Mouse (Mus musculus): Measurements from ENCODE around the gene Macrod2. TPM values are rescaled to one million over a fixed set of nuclear protein-coding genes. Genes with fewer than 3 reads are reported as not detected.

Macrod2 gene
- polyA plus RNA-seq, 1 experiment from 2014 or later, result 49.2 TPM

DNA sequence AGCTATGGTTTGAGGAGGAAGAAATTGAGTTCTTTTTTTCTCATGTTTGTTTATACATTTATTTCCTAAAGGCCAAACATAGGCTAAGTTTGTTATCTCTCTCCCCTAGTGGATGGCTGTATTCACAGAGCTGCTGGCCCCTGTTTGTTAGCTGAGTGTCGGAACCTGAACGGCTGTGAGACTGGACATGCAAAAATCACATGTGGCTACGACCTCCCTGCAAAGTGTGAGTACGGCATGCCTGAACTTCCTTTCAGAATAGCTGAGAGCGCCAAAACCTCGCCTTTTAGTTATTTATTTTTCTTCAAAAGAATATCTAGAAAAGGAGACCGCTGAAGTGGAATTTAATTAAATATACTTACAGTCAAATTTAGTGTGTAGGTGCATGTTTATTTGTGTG, 628.8 kb downstream of the Macrod2 start:
- ATAC-seq (peak; percentile 56; the same call in 1 of the 2 replicates), DNase-seq (ENCODE audit: low spot score) (peak; percentile 35)
- Histone ChIP-seq H3K9ac (ENCODE audit: low read length) (no peak overlapping the region), H3K27ac (ENCODE audit: low read depth, low read length) (no peak overlapping the region), H3K9me3 (replicated peaks; ENCODE audit: control insufficient read depth, low read length) (no peaks in the 10 kb centered on the region), H3K27me3 (replicated peaks; ENCODE audit: control insufficient read depth, insufficient read depth, low read length) (no peaks in the 10 kb centered on the region), H3K4me1 (ENCODE audit: control insufficient read depth, insufficient read depth, low read length) (peaks cover 11% of the 10 kb centered on the region; the same call in 1 of the 2 replicates), H3K36me3 (ENCODE audit: control insufficient read depth, insufficient read depth, low read length) (no peaks in the 10 kb centered on the region), H3K4me2 (ENCODE audit: low read length) (0 out of 2 replicates have a peak overlapping the region, but pooled peaks have one; percentile 3), H3K4me3 (ENCODE audit: low read depth, low read length) (no peak overlapping the region)
- WGBS, result 24% methylated on average over 7 of the region's 7 CpGs

DNA sequence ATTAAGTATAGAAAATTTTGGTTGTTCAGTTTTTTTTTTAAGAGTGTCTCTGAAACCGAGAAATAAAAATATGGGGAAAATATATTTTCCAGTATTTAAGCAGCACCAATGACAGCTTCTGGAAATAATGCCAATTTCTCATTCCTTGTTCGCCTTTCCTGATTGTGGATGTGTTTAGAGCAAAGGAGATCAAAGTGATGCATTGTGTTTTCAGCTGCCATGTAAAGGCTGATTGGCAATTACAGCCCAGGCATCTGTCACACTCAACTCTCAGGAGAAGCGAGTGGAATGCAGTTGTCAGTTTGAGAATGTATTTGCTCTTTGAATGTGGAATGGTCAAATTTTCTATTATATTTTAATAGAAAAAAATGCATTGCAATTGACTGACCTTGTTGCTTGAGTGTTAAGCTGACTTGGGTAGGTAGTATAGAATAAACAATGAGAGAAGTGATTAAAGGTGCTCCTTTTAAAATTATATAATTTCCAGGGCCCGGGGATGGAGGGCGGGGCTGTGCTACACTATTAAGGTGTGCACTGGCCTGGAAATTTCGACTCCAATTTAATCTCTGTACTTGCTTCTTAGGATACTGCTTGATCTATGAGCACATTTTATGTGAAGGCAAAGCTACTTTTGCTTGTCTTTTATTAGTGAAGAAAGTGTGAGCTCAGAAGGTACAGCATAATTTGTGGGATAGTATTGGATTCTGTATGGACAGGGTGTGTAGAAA, 629.4 kb downstream of the Macrod2 start:
- DNase-seq (ENCODE audit: low spot score) (peak; percentile 79), ATAC-seq (peak; percentile 90)
- H3K4me1 ChIP-seq (ENCODE audit: control insufficient read depth, insufficient read depth, low read length), result peaks cover 11% of the 10 kb centered on the region; the same call in 1 of the 2 replicates
- no peaks in the 10 kb centered on the region for H3K27me3 ChIP-seq (replicated peaks; ENCODE audit: control insufficient read depth, insufficient read depth, low read length)
- no peak overlapping the region for H3K9ac ChIP-seq (ENCODE audit: low read length)
- no peaks in the 10 kb centered on the region for H3K36me3 ChIP-seq (ENCODE audit: control insufficient read depth, insufficient read depth, low read length)
- H3K27ac ChIP-seq (ENCODE audit: low read depth, low read length), result no peak overlapping the region
- H3K9me3 ChIP-seq (replicated peaks; ENCODE audit: control insufficient read depth, low read length), result no peaks in the 10 kb centered on the region
- 16% methylated on average over 6 of the region's 6 CpGs for WGBS
- H3K4me3 ChIP-seq (ENCODE audit: low read depth, low read length), result no peak overlapping the region
- 0 out of 2 replicates have a peak overlapping the region, but pooled peaks have one; percentile 3 for H3K4me2 ChIP-seq (ENCODE audit: low read length)

DNA sequence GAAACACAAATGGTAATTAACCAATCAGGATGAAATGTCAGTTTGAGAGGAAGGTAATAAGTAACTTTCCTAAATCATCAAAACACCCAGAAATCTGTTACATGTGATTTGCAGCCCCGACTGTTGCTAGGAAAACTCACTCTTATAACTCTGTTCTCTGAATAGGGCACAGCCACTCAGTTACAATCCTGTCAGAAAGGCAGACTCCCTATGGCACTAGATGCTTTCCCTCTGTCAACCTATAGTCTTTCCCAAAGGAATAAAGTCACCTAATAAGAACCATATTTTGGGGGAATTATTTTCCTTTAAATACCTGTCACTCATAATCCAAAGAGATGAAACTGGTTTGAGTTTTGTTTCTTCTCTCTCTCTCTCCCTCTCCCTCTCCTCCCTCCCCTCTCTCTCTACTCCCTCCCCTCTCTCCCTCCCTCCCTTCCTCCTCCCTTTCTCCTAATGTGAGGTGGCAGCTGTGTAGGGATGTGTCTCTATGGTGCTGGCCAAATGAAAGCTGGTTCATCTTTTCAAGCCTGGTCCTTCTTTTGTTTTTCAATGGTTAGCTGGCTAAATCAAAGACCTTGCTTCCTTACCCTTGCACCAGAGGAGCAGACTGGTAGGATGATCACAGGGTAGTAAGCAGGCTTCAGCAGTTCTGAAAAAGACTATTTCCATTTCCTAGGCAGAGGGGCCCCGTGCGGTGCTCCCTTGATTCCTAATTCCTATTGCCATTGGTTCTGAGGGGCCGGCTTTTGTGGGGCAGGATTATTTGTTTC, 661.8 kb downstream of the Macrod2 start:
- Histone ChIP-seq H3K4me2 (ENCODE audit: low read length) (peak overlapping the region; percentile 29; the same call in 1 of the 2 replicates), H3K9ac (ENCODE audit: low read length) (0 out of 2 replicates have a peak overlapping the region, but pooled peaks have one; percentile 4), H3K36me3 (ENCODE audit: control insufficient read depth, insufficient read depth, low read length) (no peaks in the 10 kb centered on the region), H3K9me3 (replicated peaks; ENCODE audit: control insufficient read depth, low read length) (no peaks in the 10 kb centered on the region), H3K4me1 (ENCODE audit: control insufficient read depth, insufficient read depth, low read length) (peaks cover 10% of the 10 kb centered on the region; the same call in 1 of the 2 replicates), H3K4me3 (ENCODE audit: low read depth, low read length) (no peak overlapping the region), H3K27me3 (replicated peaks; ENCODE audit: control insufficient read depth, insufficient read depth, low read length) (no peaks in the 10 kb centered on the region), H3K27ac (ENCODE audit: low read depth, low read length) (no peak overlapping the region; the same call in 1 of the 2 replicates)
- ATAC-seq, result peak; percentile 81
- WGBS, result 2% methylated on average over 4 of the region's 4 CpGs
- DNase-seq (ENCODE audit: low spot score), result peak; percentile 64

GRCm38 (mm10) chr2:141057455-141057833, 662.3 kb downstream of the Macrod2 start:
- peak; percentile 22; the same call in 1 of the 2 replicates for ATAC-seq
- H3K4me1 ChIP-seq (ENCODE audit: control insufficient read depth, insufficient read depth, low read length), result peaks cover 10% of the 10 kb centered on the region; the same call in 1 of the 2 replicates
- no peak for DNase-seq (ENCODE audit: low spot score)
- peak overlapping the region; percentile 29; the same call in 1 of the 2 replicates for H3K4me2 ChIP-seq (ENCODE audit: low read length)
- no peaks in the 10 kb centered on the region for H3K36me3 ChIP-seq (ENCODE audit: control insufficient read depth, insufficient read depth, low read length)
- no peak overlapping the region for H3K4me3 ChIP-seq (ENCODE audit: low read depth, low read length)
- no peaks in the 10 kb centered on the region for H3K9me3 ChIP-seq (replicated peaks; ENCODE audit: control insufficient read depth, low read length)
- H3K27me3 ChIP-seq (replicated peaks; ENCODE audit: control insufficient read depth, insufficient read depth, low read length), result no peaks in the 10 kb centered on the region
- 0 out of 2 replicates have a peak overlapping the region, but pooled peaks have one; percentile 4 for H3K9ac ChIP-seq (ENCODE audit: low read length)
- 7% methylated on average over 4 of the region's 4 CpGs for WGBS
- no peak overlapping the region; the same call in 1 of the 2 replicates for H3K27ac ChIP-seq (ENCODE audit: low read depth, low read length)

DNA sequence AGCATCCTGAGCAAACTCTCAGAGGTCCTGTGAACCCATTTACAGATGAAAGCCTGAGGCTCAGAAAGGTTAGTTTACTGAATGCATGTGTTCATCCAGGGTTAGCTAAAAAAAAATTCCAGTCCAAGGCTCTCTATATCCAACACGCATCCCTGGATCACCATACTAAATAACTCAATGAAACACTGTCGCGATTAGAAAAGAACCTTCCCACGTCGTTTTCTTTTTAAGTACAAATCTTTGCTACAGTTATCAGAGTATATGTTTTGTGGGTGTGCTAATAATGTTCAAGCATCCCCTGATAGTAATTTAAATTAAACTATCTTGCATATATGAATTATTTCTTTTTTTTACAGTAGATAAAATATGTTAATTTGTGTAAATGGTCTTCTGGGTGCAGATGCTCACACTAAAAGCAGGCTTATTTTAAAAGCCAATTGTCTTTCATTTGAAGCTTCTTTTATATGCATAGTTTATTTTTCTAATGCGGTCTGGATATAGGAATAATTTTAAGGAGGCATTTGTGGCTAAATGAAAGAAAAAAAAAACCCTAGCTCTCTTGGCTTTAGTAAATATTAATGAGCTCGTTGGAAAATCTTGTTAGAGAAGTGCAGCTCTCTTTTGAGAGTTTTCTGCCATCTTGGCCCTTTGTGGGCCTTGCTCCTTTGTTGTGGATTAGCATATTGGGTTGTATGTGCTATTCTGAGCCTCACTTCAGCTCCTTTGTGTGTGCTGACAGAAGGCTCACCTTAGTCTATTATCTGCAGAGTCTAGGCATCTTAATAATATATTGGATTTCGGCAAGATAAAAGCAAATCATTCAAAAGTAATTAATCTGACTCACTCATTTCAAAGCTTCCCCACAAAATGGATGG, 679.1 kb downstream of the Macrod2 start:
- H3K9me3 ChIP-seq (replicated peaks; ENCODE audit: control insufficient read depth, low read length), result no peaks in the 10 kb centered on the region
- WGBS, result 6% methylated on average over 8 of the region's 8 CpGs
- H3K27ac ChIP-seq (ENCODE audit: low read depth, low read length), result peak overlapping the region; percentile 40
- DNase-seq (ENCODE audit: low spot score) (peak; percentile 83), ATAC-seq (peak; percentile 87)
- no peak overlapping the region for H3K4me3 ChIP-seq (ENCODE audit: low read depth, low read length)
- H3K27me3 ChIP-seq (replicated peaks; ENCODE audit: control insufficient read depth, insufficient read depth, low read length), result no peaks in the 10 kb centered on the region
- no peak overlapping the region for H3K4me2 ChIP-seq (ENCODE audit: low read length)
- no peaks in the 10 kb centered on the region for H3K36me3 ChIP-seq (ENCODE audit: control insufficient read depth, insufficient read depth, low read length)
- no peak overlapping the region for H3K9ac ChIP-seq (ENCODE audit: low read length)
- peaks cover 8% of the 10 kb centered on the region for H3K4me1 ChIP-seq (ENCODE audit: control insufficient read depth, insufficient read depth, low read length)

DNA sequence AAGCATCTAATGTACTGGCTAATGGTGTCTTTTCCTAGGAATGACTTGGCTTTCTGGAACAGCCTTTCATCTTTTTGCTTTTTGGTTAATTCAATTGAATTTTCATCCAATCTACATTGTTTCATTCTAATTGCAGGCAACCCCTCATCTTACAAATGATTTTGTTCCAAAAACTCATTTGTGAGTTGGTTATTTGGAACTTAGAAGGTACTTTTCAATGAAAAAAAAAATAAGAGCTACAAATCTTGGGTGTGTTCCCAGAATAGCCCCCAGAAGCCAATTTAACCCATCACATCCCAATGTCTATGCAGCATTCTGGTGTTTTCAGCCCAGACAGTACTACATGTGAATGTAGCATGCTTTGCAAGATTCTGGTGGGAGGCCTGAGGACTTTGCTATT, 683.1 kb downstream of the Macrod2 start:
- ATAC-seq, result no peak
- H3K4me1 ChIP-seq (ENCODE audit: control insufficient read depth, insufficient read depth, low read length), result peaks cover 5% of the 10 kb centered on the region; the same call in 1 of the 2 replicates

DNA sequence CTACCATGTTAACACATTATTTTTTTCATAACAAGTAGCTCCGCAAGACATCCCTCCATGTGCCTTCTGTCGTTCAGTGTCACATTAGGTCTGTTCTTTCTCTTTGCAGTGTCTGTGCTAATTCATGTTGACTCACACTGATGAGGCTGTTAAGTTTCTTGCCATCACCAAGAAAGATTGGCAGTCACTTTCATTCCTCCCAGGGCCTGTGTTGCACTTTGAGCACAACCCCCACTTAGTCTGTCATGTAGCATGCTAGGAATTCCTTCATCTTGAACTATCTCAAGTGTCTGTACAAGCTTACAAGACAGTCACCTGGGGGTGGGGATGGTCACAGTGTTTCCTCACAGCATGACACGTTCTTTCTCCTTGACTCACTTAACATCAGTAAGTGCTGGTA, 696.2 kb downstream of the Macrod2 start:
- no peaks in the 10 kb centered on the region for H3K4me1 ChIP-seq (ENCODE audit: control insufficient read depth, insufficient read depth, low read length)
- H3K27ac ChIP-seq (ENCODE audit: low read depth, low read length), result no peak overlapping the region
- no peaks in the 10 kb centered on the region for H3K36me3 ChIP-seq (ENCODE audit: control insufficient read depth, insufficient read depth, low read length)
- no peaks in the 10 kb centered on the region for H3K27me3 ChIP-seq (replicated peaks; ENCODE audit: control insufficient read depth, insufficient read depth, low read length)
- DNase-seq (ENCODE audit: low spot score) (peak; percentile 40), ATAC-seq (no peak)
- no peak overlapping the region for H3K9ac ChIP-seq (ENCODE audit: low read length)
- no peak overlapping the region for H3K4me2 ChIP-seq (ENCODE audit: low read length)
- no peaks in the 10 kb centered on the region for H3K9me3 ChIP-seq (replicated peaks; ENCODE audit: control insufficient read depth, low read length)
- no peak overlapping the region for H3K4me3 ChIP-seq (ENCODE audit: low read depth, low read length)
- 87% methylated on average over 3 of the region's 3 CpGs for WGBS

More for the DNA sequence above, 683.1 kb downstream of the Macrod2 start:
- Histone ChIP-seq H3K36me3 (ENCODE audit: control insufficient read depth, insufficient read depth, low read length) (no peaks in the 10 kb centered on the region), H3K4me3 (ENCODE audit: low read depth, low read length) (no peak overlapping the region), H3K27ac (ENCODE audit: low read depth, low read length) (no peak overlapping the region), H3K9ac (ENCODE audit: low read length) (no peak overlapping the region), H3K9me3 (replicated peaks; ENCODE audit: control insufficient read depth, low read length) (no peaks in the 10 kb centered on the region), H3K27me3 (replicated peaks; ENCODE audit: control insufficient read depth, insufficient read depth, low read length) (no peaks in the 10 kb centered on the region), H3K4me2 (ENCODE audit: low read length) (no peak overlapping the region)
- DNase-seq (ENCODE audit: low spot score), result peak; percentile 80

DNA sequence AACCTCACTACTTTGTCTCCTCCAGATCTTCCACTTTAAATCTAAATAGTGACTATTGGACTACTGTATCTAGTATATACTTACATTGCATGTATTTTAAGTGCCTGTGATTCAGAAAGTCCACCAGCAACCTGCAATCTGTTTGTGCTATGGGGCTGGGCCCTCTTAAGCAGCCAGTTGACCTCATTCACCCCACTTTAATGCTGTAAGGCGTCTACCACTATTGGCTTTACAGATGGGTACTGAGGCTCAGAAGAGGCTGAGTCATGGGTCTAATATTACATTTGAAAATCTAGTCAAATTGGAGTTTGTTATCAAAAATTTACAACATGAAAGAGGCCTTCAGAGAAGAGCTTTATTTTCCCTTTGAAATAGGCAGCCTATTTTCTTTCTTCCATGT, 722.5 kb downstream of the Macrod2 start:
- DNase-seq (ENCODE audit: low spot score), result no peak
- WGBS, result 82% methylated on average over 1 of the region's 1 CpGs
- H3K27me3 ChIP-seq (replicated peaks; ENCODE audit: control insufficient read depth, insufficient read depth, low read length), result no peaks in the 10 kb centered on the region

More for the DNA sequence above, 722.5 kb downstream of the Macrod2 start:
- no peak overlapping the region for H3K27ac ChIP-seq (ENCODE audit: low read depth, low read length)
- H3K4me3 ChIP-seq (ENCODE audit: low read depth, low read length), result no peak overlapping the region
- no peak for ATAC-seq
- no peaks in the 10 kb centered on the region for H3K4me1 ChIP-seq (ENCODE audit: control insufficient read depth, insufficient read depth, low read length)
- H3K9ac ChIP-seq (ENCODE audit: low read length), result no peak overlapping the region
- no peaks in the 10 kb centered on the region for H3K36me3 ChIP-seq (ENCODE audit: control insufficient read depth, insufficient read depth, low read length)
- H3K4me2 ChIP-seq (ENCODE audit: low read length), result no peak overlapping the region
- no peaks in the 10 kb centered on the region for H3K9me3 ChIP-seq (replicated peaks; ENCODE audit: control insufficient read depth, low read length)

All from forebrain, embryonic 14.5 days (tissue).